Mouse (Mus musculus) forebrain, embryonic 15.5 days (tissue): Measurements from ENCODE around the gene Cpeb4. TPM values are rescaled to one million over a fixed set of nuclear protein-coding genes. Genes with fewer than 3 reads are reported as not detected.

Experiments
- ATAC-seq: fragments of 200-750 bp; cut with Nextera tagmentation; replicated peaks from 2 replicates; pipeline ENCODE4 v1.8.0; 2017; ENCODE audit warnings: mild to moderate bottlenecking, moderate TSS enrichment, moderate library complexity
- H3K27ac ChIP-seq: fragments of 300-500 bp; sonication (generic); replicated peaks from 2 replicates; pipeline ENCODE4 v1.5.1; 2015; ENCODE audit warnings: mild to moderate bottlenecking, inconsistent platforms
- H3K27me3 ChIP-seq: fragments of 300-500 bp; sonication (generic); 2 replicates; pipeline ENCODE4 v1.6.1; 2015; ENCODE audit warnings: inconsistent platforms
- H3K36me3 ChIP-seq: fragments of 300-500 bp; sonication (generic); 2 replicates; pipeline ENCODE4 v1.6.1; 2015; ENCODE audit warnings: mild to moderate bottlenecking, inconsistent platforms
- H3K4me1 ChIP-seq: fragments of 300-500 bp; sonication (generic); 2 replicates; pipeline ENCODE4 v1.6.1; 2015; ENCODE audit warnings: inconsistent platforms
- H3K4me2 ChIP-seq: fragments of 300-500 bp; sonication (generic); replicated peaks from 2 replicates; pipeline ENCODE4 v1.6.1; 2015; ENCODE audit warnings: mild to moderate bottlenecking, inconsistent platforms
- H3K4me3 ChIP-seq: fragments of 300-500 bp; sonication (generic); 2 replicates; pipeline ENCODE4 v1.5.1; 2015; ENCODE audit warnings: mild to moderate bottlenecking, inconsistent platforms
- H3K9ac ChIP-seq: fragments of 300-500 bp; sonication (generic); replicated peaks from 2 replicates; pipeline ENCODE4 v1.6.1; 2015; ENCODE audit warnings: mild to moderate bottlenecking, inconsistent platforms
- H3K9me3 ChIP-seq: fragments of 300-500 bp; sonication (generic); 2 replicates; pipeline ENCODE4 v1.6.1; 2016; ENCODE audit warnings: inconsistent platforms
- WGBS: fragments of 180-500 bp; shearing (Covaris S2); methylation state at CpG from one replicate; pipeline ENCODE4 v1.1.7; 2015; ENCODE audit warnings: mixed read lengths; 5-methylcytosine and 5-hydroxymethylcytosine counted together
- polyA plus RNA-seq: library from polyadenylated mRNA; unstranded; fragments of >200 nt; fragmentation: Nextera tagmentation; extraction: Ambion mirVana; gene quantifications from 2 replicates; pipeline ENCODE4 v1.2.1, GENCODE M21; 2015

Gene Cpeb4
- polyA plus RNA-seq, 1 experiment from 2014 or later = 16.4 TPM

DNA sequence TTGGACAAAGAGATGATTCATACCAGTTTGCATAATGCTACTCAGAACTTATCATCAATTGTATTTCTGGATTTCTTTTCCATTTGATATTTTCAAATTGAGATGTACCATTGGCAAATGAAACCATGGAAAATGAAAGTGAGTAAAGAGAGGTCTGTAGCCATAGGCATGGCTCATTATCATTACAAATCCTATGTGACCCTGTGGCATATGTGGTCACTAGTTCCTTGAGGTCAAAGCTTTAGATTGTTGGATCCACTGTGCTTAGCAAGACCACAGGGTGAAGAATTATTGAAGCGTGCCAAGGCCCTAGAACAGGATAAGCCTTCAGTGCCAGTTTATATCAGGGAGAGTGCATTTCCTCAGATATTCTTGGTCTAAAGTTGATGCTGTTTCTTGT, 45.8 kb downstream of the Cpeb4 start:
- H3K9me3 ChIP-seq = no peaks in the 10 kb centered on the region
- no peak overlapping the region for H3K4me3 ChIP-seq
- WGBS = 95% methylated on average over 1 of the region's 1 CpGs
- ATAC-seq = no peak
- H3K4me1 ChIP-seq = no peaks in the 10 kb centered on the region
- peaks cover 14% of the 10 kb centered on the region for H3K36me3 ChIP-seq
- no peaks in the 10 kb centered on the region for H3K27me3 ChIP-seq
- H3K4me2 ChIP-seq = no peak overlapping the region
- no peak overlapping the region for H3K9ac ChIP-seq
- no peak overlapping the region for H3K27ac ChIP-seq

DNA sequence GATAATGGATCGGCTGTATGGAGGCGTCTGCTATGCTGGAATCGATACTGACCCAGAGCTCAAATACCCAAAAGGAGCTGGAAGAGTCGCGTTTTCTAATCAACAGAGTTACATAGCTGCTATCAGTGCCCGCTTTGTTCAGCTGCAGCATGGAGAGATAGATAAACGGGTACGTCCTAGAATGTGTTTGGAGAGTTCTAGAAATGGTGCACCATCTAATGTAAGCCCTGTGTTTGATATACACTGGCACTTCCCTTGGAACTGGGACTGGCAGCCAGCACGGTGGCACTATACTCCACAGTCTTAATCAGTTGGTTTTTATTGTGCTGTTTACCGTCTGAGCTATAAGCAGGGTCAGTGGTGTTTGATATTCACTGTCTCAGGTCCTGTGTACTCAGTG, 58.0 kb downstream of the Cpeb4 start:
- H3K27me3 ChIP-seq = no peaks in the 10 kb centered on the region
- peaks cover 75% of the 10 kb centered on the region for H3K36me3 ChIP-seq
- no peak for ATAC-seq
- H3K27ac ChIP-seq = no peak overlapping the region
- no peak overlapping the region for H3K9ac ChIP-seq
- H3K9me3 ChIP-seq = no peaks in the 10 kb centered on the region
- no peaks in the 10 kb centered on the region for H3K4me1 ChIP-seq
- 94% methylated on average over 10 of the region's 10 CpGs for whole genome bisulfite sequencing
- no peak overlapping the region for H3K4me2 ChIP-seq
- no peak overlapping the region for H3K4me3 ChIP-seq

DNA sequence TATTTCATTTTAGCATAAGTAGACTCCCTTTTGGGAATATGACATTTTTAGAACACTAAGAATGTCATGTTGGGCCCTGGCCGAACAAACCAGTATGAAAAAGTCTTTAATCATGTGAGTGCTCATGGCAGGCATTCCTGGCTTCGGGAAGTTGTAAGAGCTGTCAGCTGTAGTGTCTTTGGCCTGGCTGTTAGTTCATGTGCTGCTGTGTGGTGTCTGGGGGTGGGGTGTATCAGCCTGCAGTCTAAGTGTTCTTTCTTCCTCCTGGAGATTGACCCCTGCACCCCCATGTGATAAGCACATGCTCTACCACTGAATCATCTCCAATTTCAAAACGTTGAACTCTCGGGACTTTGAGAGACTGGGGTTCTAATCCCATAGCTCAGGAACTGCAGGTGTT, 63.6 kb downstream of the Cpeb4 start:
- peaks cover 35% of the 10 kb centered on the region for H3K36me3 ChIP-seq
- H3K9ac ChIP-seq = no peak overlapping the region
- H3K4me1 ChIP-seq = peaks cover 3% of the 10 kb centered on the region
- no peak overlapping the region for H3K27ac ChIP-seq
- H3K27me3 ChIP-seq = no peaks in the 10 kb centered on the region
- no peak overlapping the region for H3K4me2 ChIP-seq
- no peak overlapping the region for H3K4me3 ChIP-seq
- ATAC-seq = no peak
- 53% methylated on average over 4 of the region's 4 CpGs for WGBS
- no peaks in the 10 kb centered on the region for H3K9me3 ChIP-seq

GRCm38 (mm10) chr11:31936910-31937525, 65.0 kb downstream of the Cpeb4 start:
- Histone ChIP-seq H3K36me3 (peaks cover 22% of the 10 kb centered on the region), H3K9me3 (no peaks in the 10 kb centered on the region), H3K4me2 (no peak overlapping the region), H3K27me3 (no peaks in the 10 kb centered on the region), H3K27ac (no peak overlapping the region), H3K9ac (no peak overlapping the region), H3K4me3 (no peak overlapping the region), H3K4me1 (peaks cover 16% of the 10 kb centered on the region)
- WGBS = 91% methylated on average over 10 of the region's 10 CpGs
- ATAC-seq = no peak

GRCm38 (mm10) chr11:31940898-31941639, 69.1 kb downstream of the Cpeb4 start:
- Histone ChIP-seq H3K4me3 (no peak overlapping the region), H3K27me3 (no peaks in the 10 kb centered on the region), H3K36me3 (peaks cover 3% of the 10 kb centered on the region; the same call in 1 of the 2 replicates), H3K27ac (peak overlapping the region; percentile 84), H3K9me3 (no peaks in the 10 kb centered on the region), H3K4me2 (peak overlapping the region; percentile 26), H3K4me1 (peaks cover 21% of the 10 kb centered on the region), H3K9ac (0 out of 2 replicates have a peak overlapping the region, but pooled peaks have one; percentile 15)
- 60% methylated on average over 13 of the region's 13 CpGs for WGBS
- ATAC-seq = peak; percentile 87

DNA sequence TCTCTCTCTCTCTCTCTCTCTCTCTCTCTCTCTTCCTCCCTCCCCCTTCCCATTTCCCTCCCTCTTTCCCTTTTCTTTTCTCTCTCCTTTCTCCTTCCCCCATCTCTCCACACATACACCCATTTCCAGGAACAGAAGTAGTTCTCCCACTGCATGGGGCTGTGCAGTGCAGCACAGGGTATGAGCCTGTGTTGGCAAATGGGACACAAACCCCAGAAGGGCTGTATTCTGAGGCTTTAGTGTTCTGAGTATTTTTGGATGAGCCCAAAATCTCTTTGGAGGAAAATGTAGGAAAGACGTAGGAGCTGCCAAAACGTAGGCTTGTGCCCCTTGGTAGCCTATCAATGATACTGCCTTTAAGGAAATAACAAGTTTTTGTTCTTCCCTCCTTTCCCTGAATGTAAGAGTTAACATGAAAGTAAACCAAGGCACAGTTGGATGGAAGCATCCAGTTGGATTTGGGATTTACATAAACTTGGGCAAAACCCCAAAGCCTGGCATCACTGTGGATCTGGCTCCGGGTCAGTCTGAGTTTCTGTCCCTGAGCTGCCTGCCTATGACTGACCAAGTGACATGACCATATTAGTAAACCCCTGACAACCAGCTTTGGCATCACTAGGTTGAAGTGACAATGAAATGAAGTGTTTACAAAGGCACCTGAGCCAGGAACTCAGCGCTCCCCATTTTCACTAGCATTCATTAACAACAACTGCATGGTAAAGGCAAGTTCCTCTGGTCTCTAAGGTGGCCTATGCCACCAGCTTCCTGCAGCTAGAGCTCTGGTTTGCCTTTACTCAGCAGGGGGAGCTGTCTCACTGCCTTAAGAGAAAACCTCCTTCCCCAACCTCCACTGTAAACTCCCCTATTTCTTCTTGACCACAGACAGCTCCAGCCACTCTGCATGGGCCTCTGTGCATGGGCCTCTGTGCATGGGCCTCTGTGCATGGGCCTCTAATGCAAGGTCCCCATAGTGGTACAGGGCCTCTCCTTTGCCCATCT, 69.9 kb downstream of the Cpeb4 start:
- Histone ChIP-seq H3K36me3 (no peaks in the 10 kb centered on the region), H3K27me3 (no peaks in the 10 kb centered on the region), H3K9me3 (no peaks in the 10 kb centered on the region), H3K4me1 (peaks cover 21% of the 10 kb centered on the region), H3K27ac (peak overlapping the region; percentile 84), H3K9ac (no peak overlapping the region), H3K4me2 (peak overlapping the region; percentile 26), H3K4me3 (no peak overlapping the region)
- peak; percentile 84 for ATAC-seq
- WGBS = 62% methylated on average over 4 of the region's 4 CpGs

GRCm38 (mm10) chr11:31945471-31945870, 73.5 kb downstream of the Cpeb4 start:
- Histone ChIP-seq H3K9ac (no peak overlapping the region), H3K4me1 (peaks cover 32% of the 10 kb centered on the region), H3K4me3 (no peak overlapping the region), H3K9me3 (no peaks in the 10 kb centered on the region), H3K4me2 (no peak overlapping the region), H3K27ac (no peak overlapping the region), H3K36me3 (no peaks in the 10 kb centered on the region), H3K27me3 (no peaks in the 10 kb centered on the region)
- WGBS = 94% methylated on average over 3 of the region's 3 CpGs
- no peak for ATAC-seq

DNA sequence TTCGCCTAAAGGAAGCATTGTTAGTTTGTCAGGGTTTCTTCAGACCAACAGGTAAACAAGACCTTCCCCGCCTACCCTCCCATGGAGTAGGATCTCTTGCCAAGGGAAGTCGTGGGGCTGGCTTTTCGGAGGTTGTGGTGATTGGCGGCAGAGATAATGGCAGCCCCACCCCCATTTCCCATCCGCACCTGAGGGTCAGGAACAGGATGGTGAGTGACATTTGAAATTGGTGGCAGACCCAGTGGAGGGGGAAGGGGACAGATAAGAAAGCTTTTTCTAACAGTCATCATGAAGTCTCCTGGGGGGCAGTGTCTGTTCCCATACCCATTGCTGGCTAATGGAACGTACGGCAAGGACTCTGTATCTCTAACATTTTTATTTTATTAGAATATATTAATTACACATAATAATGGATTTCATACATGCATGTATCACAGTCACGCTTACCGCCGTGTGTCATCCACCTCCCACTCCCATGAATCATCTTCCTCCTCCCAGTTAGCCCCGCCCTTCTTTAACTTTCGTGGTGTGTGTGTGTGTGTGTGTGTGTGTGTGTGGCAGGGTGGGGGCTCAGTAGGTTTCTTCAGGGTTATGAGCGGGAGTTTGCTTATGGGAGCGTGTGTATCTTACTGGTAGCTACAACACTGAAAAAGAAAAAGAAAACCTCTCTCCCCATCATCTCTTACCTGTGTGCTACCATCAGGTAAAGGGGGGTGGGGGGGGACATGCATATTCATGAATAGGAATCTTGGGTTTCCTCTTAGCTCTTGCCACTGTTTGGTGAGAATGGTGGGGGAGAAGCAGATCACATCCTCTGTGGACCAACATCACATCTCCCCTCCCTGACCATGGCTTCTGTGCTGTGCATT, 76.7 kb downstream of the Cpeb4 start:
- H3K9me3 ChIP-seq = no peaks in the 10 kb centered on the region
- peak overlapping the region; percentile 66 for H3K27ac ChIP-seq
- peaks cover 12% of the 10 kb centered on the region for H3K4me1 ChIP-seq
- H3K36me3 ChIP-seq = no peaks in the 10 kb centered on the region
- H3K4me2 ChIP-seq = peak overlapping the region; percentile 63
- ATAC-seq = peak; percentile 75
- peak overlapping the region; percentile 51 for H3K4me3 ChIP-seq
- peak overlapping the region; percentile 68 for H3K9ac ChIP-seq
- 20% methylated on average over 15 of the region's 15 CpGs for whole genome bisulfite sequencing
- no peaks in the 10 kb centered on the region for H3K27me3 ChIP-seq

GRCm38 (mm10) chr11:31949331-31949785, 77.3 kb downstream of the Cpeb4 start:
- Histone ChIP-seq H3K4me2 (peak overlapping the region; percentile 63), H3K4me3 (peak overlapping the region; percentile 51), H3K9me3 (no peaks in the 10 kb centered on the region), H3K4me1 (peaks cover 12% of the 10 kb centered on the region), H3K36me3 (no peaks in the 10 kb centered on the region), H3K27ac (peak overlapping the region; percentile 66), H3K9ac (peak overlapping the region; percentile 68), H3K27me3 (no peaks in the 10 kb centered on the region)
- WGBS = under 1% methylated on average over 17 of the region's 17 CpGs
- peak; percentile 91 for ATAC-seq

DNA sequence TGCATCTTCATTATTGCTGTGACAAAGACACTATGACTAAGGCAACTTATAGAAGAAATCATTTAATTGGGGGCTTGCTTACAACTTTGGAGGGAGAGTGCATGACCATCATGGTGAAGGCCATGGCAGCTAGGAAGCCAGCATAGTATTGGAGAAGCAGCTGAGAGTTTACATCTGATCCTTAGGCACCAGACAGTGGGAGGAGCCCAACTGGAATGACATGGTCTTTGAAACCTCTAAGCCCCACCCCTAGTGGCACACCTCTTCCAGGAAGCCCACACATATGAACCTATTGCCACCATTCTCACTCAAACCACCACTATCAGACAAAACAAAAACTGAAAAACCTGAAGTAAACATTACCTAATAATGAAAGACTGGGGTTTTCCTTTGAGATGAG, 88.1 kb downstream of the Cpeb4 start:
- Histone ChIP-seq H3K36me3 (no peaks in the 10 kb centered on the region), H3K9ac (no peak overlapping the region), H3K27ac (no peak overlapping the region), H3K4me1 (no peaks in the 10 kb centered on the region), H3K9me3 (no peaks in the 10 kb centered on the region), H3K4me3 (no peak overlapping the region), H3K4me2 (no peak overlapping the region), H3K27me3 (no peaks in the 10 kb centered on the region)
- ATAC-seq = no peak

DNA sequence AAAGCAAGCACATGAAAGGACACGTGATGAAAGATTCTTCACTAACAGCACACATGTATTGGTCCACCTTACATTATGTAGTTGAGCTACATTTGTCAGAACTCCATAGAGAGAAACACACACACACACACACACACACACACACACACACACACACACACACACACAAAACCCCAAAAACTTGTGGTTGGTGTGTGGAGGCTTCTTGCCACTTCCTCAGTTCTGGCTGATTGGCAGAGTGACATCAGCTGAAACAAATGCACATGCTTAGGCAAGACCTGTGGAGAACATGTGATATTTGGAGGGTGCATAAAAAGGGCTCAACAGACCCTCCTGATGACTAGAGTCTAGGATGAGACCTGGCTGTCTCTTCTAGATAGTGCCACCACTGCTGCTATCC, 92.0 kb downstream of the Cpeb4 start:
- no peak for ATAC-seq
- Histone ChIP-seq H3K4me1 (peaks cover 6% of the 10 kb centered on the region), H3K4me2 (no peak overlapping the region), H3K27ac (no peak overlapping the region), H3K36me3 (no peaks in the 10 kb centered on the region), H3K4me3 (no peak overlapping the region), H3K9ac (no peak overlapping the region), H3K27me3 (no peaks in the 10 kb centered on the region), H3K9me3 (no peaks in the 10 kb centered on the region)
- WGBS = 100% methylated on average over 1 of the region's 1 CpGs
